Mouse (Mus musculus): Measurements from ENCODE around the gene Pld4. TPM values are rescaled to one million over a fixed set of nuclear protein-coding genes. Genes with fewer than 3 reads are reported as not detected.

The Pld4 gene
- polyA plus RNA-seq, 1 experiment: 0.03 TPM

DNA sequence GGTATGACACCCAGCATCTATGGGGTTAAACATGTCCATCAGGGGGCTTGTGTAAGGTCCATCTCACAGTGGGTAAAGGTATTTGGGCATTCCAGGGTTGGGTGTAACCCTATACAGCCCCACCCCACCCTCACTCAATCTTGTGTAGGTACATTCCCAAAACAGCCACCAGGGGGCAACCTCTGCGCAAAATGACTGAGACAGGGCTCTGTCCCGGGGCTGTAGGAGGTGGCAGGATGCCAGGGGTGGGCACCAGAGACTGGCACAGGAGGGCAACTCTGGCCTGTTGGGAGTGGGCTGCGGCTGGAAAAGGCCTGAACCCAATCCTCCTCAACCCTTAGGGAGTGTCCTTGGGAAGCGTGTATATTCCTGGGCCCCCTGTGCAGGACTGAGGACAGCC is 40.0 kb downstream of the Pld4 start:
- TF ChIP-seq GATA1 (IDR thresholded peaks at IDR 0.05; ENCODE audit: low read length): no peak

DNA sequence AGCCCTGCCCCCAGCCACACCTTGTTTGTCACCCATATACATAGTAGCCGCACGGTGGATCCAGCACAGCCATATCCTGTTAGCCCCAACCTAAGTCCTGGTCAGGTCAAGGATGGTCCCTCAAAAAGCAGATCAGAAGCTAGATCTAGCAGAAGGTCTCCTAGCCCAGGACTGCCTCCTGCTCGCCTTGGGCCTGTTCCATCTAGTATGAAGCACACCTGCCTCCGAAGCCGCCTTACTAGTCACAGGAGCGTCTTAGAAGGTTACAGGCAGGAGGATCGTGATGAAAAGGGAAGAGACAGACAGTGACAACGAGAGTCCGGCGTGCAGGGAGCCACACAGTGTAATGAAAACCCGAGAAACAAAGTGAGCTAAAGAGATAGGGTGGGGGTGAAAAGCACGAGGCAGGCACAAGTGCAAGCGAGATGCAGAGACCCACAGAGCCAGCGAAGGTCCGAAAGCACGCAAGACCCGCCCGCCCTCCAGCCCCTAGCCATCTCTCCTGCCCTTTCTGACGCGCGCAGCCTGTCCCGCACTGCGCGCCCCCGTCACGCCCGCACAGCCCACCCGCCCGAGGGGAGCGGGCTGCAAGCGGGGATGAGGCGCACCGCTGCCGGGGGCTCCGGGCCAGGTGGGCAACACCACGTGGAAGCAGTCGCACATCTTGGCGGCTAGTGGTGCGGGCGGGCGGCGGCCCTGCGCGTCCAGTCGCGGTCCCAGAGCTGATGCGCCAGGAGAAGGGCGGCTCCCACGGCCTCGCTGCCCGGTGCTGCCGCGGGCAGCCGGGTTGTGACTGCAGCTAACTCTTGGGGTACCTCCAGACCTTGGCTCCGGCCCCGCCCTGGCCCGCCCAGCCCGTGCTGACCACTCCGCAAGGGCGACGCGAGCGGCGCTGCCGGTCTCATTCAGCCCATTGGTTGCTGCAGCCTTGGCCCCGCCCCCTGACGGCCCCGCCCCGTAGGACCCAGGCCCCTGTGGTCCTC is 41.7 kb downstream of the Pld4 start, which contains the start of gene Ahnak2:
Ahnak2 (minus strand) TSS at position 794 of the 983 bp plus-strand sequence.
- TF ChIP-seq GATA1 (IDR thresholded peaks at IDR 0.05; ENCODE audit: low read length): no peak

DNA sequence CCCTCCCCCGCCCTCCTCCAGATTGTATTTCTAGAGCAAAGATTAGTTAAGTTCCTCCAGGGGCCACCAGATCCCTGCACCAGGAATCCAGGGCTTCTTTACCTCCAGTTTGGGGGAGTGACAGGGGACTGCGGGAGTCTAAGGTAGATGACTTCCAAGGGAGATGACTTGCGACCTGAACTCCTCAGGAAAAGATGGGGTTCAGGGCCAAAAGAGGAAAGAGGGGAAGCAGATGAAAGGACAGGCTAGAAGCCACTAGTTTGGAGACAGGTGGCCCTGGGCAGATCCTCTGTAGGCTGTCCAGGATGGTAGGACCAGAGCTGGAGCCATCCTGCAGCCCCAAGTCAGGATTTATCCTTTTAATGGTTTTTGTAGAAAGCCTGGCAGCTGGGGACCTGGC is 42.5 kb downstream of the Pld4 start:
- no peak for TF ChIP-seq GATA1 (IDR thresholded peaks at IDR 0.05; ENCODE audit: low read length)

DNA sequence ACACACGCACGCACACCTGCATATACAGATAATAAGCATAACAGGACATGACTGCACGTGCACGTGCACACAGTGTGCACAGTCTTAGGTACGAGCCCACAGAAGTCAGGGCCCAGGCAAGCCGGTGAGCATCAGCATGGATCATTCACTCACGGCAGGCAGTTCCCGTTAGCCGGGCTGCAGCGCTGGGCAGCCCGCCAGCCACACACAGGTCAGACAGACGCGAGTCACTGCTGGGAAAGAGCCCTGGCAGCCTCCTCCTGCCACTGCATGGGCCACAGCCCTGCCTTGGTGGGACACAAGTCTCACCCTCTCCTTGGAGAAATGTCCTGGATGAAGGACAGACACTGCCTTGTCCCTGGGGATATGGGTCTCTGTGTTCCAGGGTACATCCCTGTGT is 43.6 kb downstream of the Pld4 start:
- TF ChIP-seq GATA1 (IDR thresholded peaks at IDR 0.05; ENCODE audit: low read length): no peak

DNA sequence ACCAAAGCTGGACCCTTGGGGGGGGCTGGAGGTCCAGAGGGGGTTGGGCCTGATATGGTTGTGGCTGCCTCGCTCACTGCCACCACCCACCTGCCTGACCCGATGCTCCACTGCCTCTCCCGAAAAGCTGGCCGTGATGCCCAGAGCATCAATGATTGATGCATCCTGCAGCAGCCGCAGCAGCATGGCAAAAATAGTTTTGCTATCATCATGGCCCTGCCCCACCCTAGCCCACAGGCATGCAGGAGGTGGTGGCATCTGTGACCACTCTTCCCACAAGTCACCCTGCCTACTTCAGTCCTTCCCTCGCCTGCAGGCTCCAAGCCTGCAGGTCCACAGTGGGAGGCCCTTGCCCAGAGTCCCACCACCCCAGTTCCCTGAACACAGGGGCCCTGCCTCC is 45.6 kb downstream of the Pld4 start:
- TF ChIP-seq GATA1 (IDR thresholded peaks at IDR 0.05; ENCODE audit: low read length): no peak

DNA sequence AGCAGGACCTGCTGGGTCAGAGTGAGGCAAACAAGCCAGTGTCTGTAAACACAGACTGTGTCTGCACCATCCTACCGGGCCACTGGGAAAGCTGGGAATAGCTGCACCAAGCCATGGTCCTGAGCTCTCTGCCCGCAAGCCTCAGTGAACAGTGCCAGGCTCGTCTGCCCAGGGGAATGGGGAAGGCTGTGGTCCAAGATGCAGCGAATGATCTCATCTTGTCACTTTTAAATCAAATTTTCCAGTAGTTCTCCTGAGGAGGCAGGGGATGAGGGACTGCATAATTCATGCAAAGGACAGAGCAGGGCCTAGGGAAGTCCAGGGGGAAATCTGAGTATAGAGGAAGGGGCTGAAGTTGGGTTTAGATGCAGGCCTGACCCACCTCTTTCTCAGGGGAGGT is 47.3 kb downstream of the Pld4 start:
- TF ChIP-seq GATA1 (IDR thresholded peaks at IDR 0.05; ENCODE audit: low read length): no peak

DNA sequence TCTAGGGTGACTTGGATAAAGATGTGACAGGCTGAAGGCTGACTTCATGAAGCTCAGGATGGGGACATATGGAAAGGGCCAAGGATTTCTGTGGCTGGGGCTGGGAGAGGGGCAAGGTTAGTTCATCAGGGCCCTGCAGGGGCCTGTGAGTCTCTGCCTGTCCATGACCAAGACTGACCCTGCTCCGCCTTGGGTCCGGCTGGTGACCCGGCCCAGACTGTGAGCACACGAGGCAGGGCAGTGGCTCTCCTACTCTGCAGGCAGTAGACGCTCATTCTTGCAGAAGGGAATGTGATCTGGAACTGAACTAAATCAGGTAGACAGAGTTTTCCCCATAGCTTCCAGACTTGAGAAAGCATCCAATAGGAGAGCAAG is 47.7 kb downstream of the Pld4 start:
- TF ChIP-seq GATA1 (IDR thresholded peaks at IDR 0.05; ENCODE audit: low read length): no peak

DNA sequence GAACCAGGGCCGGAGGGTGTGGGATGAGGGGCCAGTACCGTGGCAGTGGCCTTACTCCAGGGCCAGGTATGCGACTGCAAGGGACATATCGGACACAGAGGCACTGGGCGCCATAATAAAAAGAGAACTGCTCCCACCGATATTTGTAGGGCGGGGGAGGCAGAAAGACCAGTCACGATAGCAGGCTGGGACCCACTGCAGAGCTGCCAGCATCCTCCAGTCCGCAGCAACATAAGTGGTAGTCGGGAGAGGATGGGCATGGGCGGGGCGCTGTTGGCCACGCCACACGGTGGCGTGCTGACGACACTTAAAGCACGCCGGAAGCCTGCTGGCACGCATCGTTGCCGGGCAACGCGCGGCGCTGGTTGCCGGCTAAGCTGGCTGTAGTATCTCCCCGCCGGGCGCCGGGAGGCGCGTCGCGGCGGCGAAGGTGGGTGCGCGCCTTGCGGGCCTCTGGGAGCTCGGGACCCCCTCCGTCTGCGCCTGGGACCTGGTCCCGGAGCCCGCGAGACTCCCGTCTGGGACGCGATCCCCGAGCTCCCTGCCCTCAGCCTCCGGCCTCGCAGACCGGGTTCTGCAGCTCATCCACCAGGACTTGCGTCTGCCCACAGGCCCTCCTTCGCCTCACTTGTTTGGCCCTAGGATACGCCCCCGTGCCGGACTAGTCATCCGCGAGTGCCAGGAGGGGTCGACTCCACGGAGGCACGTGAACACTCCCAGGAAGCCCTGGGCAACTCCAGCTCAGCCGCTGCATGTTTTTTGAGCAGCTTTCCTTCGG is 48.3 kb downstream of the Pld4 start, which contains the start of gene Clba1:
Clba1 (plus strand) TSS at position 351 of the 778 bp plus-strand sequence.
- TF ChIP-seq GATA1 (IDR thresholded peaks at IDR 0.05; ENCODE audit: low read length): no peak

DNA sequence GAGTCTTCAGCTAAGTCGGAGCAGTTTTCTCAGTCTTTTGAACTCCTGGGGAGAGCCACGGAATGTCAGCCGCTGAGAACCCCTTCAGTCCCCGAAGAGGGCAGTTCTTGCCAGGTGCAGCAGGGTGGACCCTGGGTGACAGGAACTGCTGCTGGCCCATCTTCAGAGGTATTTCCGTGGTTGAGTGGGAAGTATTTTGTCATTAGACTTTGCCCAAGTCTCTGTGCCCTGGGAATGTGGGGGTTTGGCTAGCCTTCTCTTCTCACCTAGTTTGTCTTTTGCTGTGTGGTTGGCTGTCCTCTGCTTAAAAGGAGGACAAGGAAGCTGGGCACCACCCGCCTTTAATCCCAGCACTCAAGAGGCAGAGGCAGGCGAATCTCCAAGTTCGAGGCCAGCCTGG is 49.2 kb downstream of the Pld4 start:
- no peak for TF ChIP-seq GATA1 (IDR thresholded peaks at IDR 0.05; ENCODE audit: low read length)

DNA sequence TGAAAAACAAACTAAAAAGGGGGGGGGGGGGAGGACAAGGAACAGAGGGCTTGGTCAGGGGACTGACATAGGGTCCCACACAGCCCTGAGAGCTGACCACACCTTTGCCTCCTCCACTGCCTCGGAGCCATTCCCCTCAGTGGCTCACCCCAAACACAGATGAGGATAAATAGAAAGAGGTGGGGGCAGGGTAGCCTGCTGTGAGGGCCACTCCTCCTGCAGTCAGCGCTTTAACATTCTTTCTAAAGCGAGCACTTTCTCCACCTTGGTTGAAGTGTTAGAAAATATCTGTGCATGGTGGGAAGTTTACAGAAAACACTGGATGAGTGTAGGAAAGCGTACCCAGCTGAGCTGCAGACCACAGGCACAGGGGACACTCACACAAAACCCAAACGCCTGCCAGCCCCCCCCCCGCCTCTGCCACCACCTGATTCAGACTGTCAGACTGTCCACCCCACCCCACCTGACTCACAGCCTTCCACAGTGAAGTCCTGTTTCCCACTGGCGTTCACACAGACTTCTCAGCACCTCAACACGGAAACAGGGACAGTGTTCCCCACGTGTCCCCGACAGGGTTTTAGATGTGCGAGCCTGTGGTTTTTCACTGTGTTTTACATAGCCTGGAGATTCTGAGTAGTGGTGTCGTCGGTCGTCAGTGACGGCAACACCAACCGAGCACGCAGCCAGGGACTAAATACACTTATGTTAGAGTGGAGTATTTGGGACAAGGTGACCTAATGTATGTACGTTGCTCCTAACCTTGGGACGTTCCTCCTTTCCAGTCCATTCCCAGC is 49.8 kb downstream of the Pld4 start:
- TF ChIP-seq GATA1 (IDR thresholded peaks at IDR 0.05; ENCODE audit: low read length): no peak

DNA sequence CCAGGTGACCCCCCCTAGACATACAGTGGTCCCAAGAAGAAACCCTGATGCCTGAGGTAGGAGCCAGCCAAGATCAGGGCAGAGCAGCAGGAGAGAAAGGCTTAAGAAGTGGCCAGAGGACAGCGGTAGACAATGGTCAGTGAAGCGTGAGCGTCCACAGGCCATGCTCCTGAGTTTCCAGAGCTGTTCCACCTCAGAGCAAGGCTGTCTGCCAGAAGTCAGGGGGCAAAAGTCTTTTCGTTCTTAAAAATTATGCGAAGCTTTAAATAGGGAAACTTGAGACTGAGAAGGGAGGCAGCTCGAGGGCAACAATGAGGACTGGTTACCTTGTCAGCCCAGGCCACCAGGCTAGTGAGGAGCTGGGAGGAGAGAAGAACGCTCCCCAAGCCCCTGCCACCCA is 52.9 kb downstream of the Pld4 start:
- no peak for TF ChIP-seq GATA1 (IDR thresholded peaks at IDR 0.05; ENCODE audit: low read length)

DNA sequence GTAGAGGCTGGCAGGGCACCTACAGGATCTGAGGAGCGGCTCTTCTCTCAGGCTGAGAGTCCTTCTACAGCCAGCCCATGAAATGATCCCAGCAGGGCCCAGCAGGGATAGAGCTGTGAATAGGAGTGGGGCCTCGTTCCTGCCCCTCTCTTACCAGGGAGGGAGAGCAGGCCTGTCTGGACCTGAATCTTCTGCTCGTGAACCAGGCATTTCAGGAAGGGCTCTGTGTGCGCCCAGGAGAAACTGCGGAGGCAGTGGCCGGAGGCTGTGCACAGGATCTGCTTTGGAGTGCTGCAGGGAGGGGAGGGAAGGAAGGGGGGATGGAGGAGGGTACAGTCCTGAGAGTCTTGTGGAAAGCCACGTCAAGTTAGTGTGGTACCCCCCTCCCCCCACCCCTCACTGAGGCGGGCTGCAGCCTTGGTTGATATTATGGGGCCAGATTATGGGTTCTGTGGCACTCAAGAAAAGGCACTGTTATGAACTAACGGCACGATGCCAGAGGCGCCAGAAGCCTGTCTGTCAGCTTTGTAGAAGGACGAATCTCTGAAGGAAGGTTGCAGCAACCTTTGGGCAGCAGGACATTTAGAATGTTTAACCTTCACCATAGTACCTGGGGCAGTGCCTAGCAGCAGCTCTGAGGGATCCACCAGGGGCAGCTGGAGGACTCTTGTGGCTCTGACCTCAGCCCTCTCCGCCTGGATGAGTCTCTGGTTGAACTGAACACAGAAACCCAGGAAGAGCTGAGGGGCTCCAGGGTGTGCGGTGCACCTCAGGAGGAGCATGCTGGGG is 54.4 kb downstream of the Pld4 start:
- TF ChIP-seq GATA1 (IDR thresholded peaks at IDR 0.05; ENCODE audit: low read length): no peak

DNA sequence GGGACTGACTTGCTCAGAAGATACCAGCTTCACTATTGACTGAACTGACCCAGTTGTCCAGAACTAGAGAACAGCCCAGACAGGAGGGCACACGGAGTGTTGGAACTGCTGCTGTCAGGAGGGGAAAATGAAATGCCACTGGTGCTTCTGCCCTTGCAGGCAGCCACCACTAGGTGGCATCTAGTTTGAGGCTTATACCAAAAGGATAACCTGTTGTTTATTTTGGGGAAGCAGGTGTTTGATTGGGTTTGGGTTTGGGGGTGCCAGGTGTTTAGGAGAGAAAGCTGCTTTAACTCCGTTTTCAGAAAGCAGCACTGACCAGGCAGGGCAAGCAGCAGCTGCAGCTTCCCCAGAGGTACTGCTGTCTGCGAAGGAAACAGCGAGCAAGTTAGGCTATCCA is 55.8 kb downstream of the Pld4 start:
- no peak for TF ChIP-seq GATA1 (IDR thresholded peaks at IDR 0.05; ENCODE audit: low read length)

Other genes starting within 250 kb of the Pld4 start
- not detected in 2 replicates for gene Tmem179, start 243.9 kb upstream of the Pld4 start, polyA plus RNA-seq (2012)
- 60.6 and 69.4 TPM in 2 replicates for gene Inf2, start 171.9 kb upstream of the Pld4 start, polyA plus RNA-seq (2012)
- gene Adssl1, start 140.6 kb upstream of the Pld4 start, polyA plus RNA-seq (2012): not detected in 2 replicates
- gene Siva1, start 116.0 kb upstream of the Pld4 start, polyA plus RNA-seq (2012): 75.4 and 87.3 TPM in 2 replicates
- 376 and 445 TPM in 2 replicates for gene Akt1, start 85.8 kb upstream of the Pld4 start, polyA plus RNA-seq (2012)
- gene Zbtb42, start 81.8 kb upstream of the Pld4 start, polyA plus RNA-seq (2012): 0.35 and 0.70 TPM in 2 replicates
- gene Cep170b, start 40.2 kb upstream of the Pld4 start, polyA plus RNA-seq (2012): not detected in 2 replicates
- gene Ahnak2, start 42.0 kb downstream of the Pld4 start, polyA plus RNA-seq (2012): not detected in 2 replicates
- gene Clba1, start 48.3 kb downstream of the Pld4 start, polyA plus RNA-seq (2012): 4.1 and 5.0 TPM in 2 replicates
- gene Cdca4, start 68.8 kb downstream of the Pld4 start, polyA plus RNA-seq (2012): 31.2 and 35.7 TPM in 2 replicates
- not detected in 2 replicates for gene Gpr132, start 107.6 kb downstream of the Pld4 start, polyA plus RNA-seq (2012)
- gene Jag2, start 169.1 kb downstream of the Pld4 start, polyA plus RNA-seq (2012): 0.55 and 0.84 TPM in 2 replicates
- 12.4 and 13.5 TPM in 2 replicates for gene Nudt14, start 181.5 kb downstream of the Pld4 start, polyA plus RNA-seq (2012)
- gene Btbd6, start 215.8 kb downstream of the Pld4 start, polyA plus RNA-seq (2012): 75.1 and 103 TPM in 2 replicates
- gene Brf1, start 240.0 kb downstream of the Pld4 start, polyA plus RNA-seq (2012): 35.6 and 40.2 TPM in 2 replicates

Measured in G1E-ER4 (cell line).